Mouse (Mus musculus) layer of hippocampus, adult 9-10 months (tissue): ENCODE results near the gene Fut2.

Experiments used
- DNase-seq: peaks from one replicate; pipeline ENCODE4 v3.0.0; 2022; ENCODE audit warnings: low spot score

Gene Fut2

GRCm38 (mm10) chr7:45666161-45666560 lies at the start of gene Fut2:
Gene Fut2 (minus strand): TSS chr7:45666394.
- DNase-seq, result no peak

- peak; percentile 95 for DNase-seq
Measured at GRCm38 (mm10) chr7:45715090-45715708, 49.0 kb upstream of the Fut2 start, which contains the start of gene Rpl18. Gene Rpl18 (plus strand): TSS chr7:45715457.

GRCm38 (mm10) chr7:45714630-45715089 lies 48.5 kb upstream of the Fut2 start:
- DNase-seq, result no peak

- no peak for DNase-seq
Measured at GRCm38 (mm10) chr7:45713881-45714520, 47.8 kb upstream of the Fut2 start.

GRCm38 (mm10) chr7:45713396-45713795 lies 47.2 kb upstream of the Fut2 start:
- no peak for DNase-seq

- DNase-seq, result no peak
Measured at GRCm38 (mm10) chr7:45712022-45712757, 46.0 kb upstream of the Fut2 start.

- DNase-seq, result no peak
Measured at GRCm38 (mm10) chr7:45711316-45712021, 45.3 kb upstream of the Fut2 start.

GRCm38 (mm10) chr7:45710477-45711191 lies 44.4 kb upstream of the Fut2 start:
- DNase-seq, result no peak

GRCm38 (mm10) chr7:45709677-45710355 lies 43.6 kb upstream of the Fut2 start:
- no peak for DNase-seq

GRCm38 (mm10) chr7:45709036-45709435 lies 42.8 kb upstream of the Fut2 start:
- DNase-seq, result no peak

- DNase-seq, result no peak
Measured at GRCm38 (mm10) chr7:45708221-45708761, 42.1 kb upstream of the Fut2 start.

- peak; percentile 86 for DNase-seq
Measured at GRCm38 (mm10) chr7:45707375-45707967, 41.3 kb upstream of the Fut2 start.

- DNase-seq, result no peak
Measured at GRCm38 (mm10) chr7:45706721-45707241, 40.6 kb upstream of the Fut2 start.

- no peak for DNase-seq
Measured at GRCm38 (mm10) chr7:45705873-45706281, 39.7 kb upstream of the Fut2 start.

- no peak for DNase-seq
Measured at GRCm38 (mm10) chr7:45705443-45705864, 39.3 kb upstream of the Fut2 start.

GRCm38 (mm10) chr7:45704730-45705442 lies 38.7 kb upstream of the Fut2 start, which contains the start of gene Dbp:
Gene Dbp (plus strand): TSS chr7:45705088.
- peak; percentile 99 for DNase-seq

- DNase-seq, result no peak
Measured at GRCm38 (mm10) chr7:45704046-45704559, 37.9 kb upstream of the Fut2 start.

- DNase-seq, result no peak
Measured at GRCm38 (mm10) chr7:45703521-45704033, 37.4 kb upstream of the Fut2 start.
